Mouse (Mus musculus) liver, embryonic 11.5 days (tissue): Measurements from ENCODE around the gene Mymx. TPM values are rescaled to one million over a fixed set of nuclear protein-coding genes. Genes with fewer than 3 reads are reported as not detected.
A peak's percentile ranks its signal among the peaks of the same experiment; 100 is the strongest.

ENCODE experiments used
- ATAC-seq: fragments of 200-750 bp; cut with Nextera tagmentation; replicated peaks from 2 replicates; pipeline ENCODE4 v1.8.0; 2017; ENCODE audit warnings: moderate number of reproducible peaks, mild to moderate bottlenecking, moderate TSS enrichment, moderate library complexity; ENCODE audit not compliant: low FRiP score
- DNase-seq: peaks from one replicate; pipeline ENCODE4 v3.0.0-alpha.2; 2017; ENCODE audit warnings: low spot score
- H3K27ac ChIP-seq: fragments of 300-500 bp; sonication (generic); 2 replicates; pipeline ENCODE4 v1.5.1; 2014; ENCODE audit warnings: mild to moderate bottlenecking, low read depth, low read length, control low read depth
- H3K27me3 ChIP-seq: fragments of 300-500 bp; sonication (generic); replicated peaks from 2 replicates; pipeline ENCODE4 v1.6.1; 2014; ENCODE audit warnings: low read length, mixed read lengths; ENCODE audit not compliant: control insufficient read depth, insufficient read depth
- H3K36me3 ChIP-seq: fragments of 300-500 bp; sonication (generic); 2 replicates; pipeline ENCODE4 v1.6.1; 2014; ENCODE audit warnings: mild to moderate bottlenecking, low read length, moderate library complexity, mixed read lengths; ENCODE audit not compliant: control insufficient read depth, insufficient read depth
- H3K4me1 ChIP-seq: fragments of 300-500 bp; sonication (generic); replicated peaks from 2 replicates; pipeline ENCODE4 v1.6.1; 2014; ENCODE audit warnings: low read length, mixed read lengths; ENCODE audit not compliant: control insufficient read depth, insufficient read depth
- H3K4me2 ChIP-seq: fragments of 300-500 bp; sonication (generic); 2 replicates; pipeline ENCODE4 v1.6.1; 2014; ENCODE audit warnings: mild to moderate bottlenecking, control low read depth, moderate library complexity
- H3K4me3 ChIP-seq: fragments of 300-500 bp; sonication (generic); 2 replicates; pipeline ENCODE4 v1.5.1; 2014; ENCODE audit warnings: low read depth, low read length, control low read depth
- H3K9ac ChIP-seq: fragments of 300-500 bp; sonication (generic); 2 replicates; pipeline ENCODE4 v1.6.1; 2014; ENCODE audit warnings: low read depth, low read length, control low read depth
- H3K9me3 ChIP-seq: fragments of 300-500 bp; sonication (generic); 2 replicates; pipeline ENCODE4 v1.6.1; 2016; ENCODE audit warnings: low read length, inconsistent platforms, mixed read lengths; ENCODE audit not compliant: control insufficient read depth
- WGBS: fragments of 180-500 bp; shearing (Covaris S2); extraction: QIAGEN DNeasy Blood & Tissue Kit; methylation state at CpG from one replicate; pipeline ENCODE4 v1.1.7; 2014; 5-methylcytosine and 5-hydroxymethylcytosine counted together
- polyA plus RNA-seq: library from polyadenylated mRNA; unstranded; fragments of >200 nt; fragmentation: Nextera tagmentation; extraction: Ambion mirVana; gene quantifications from 2 replicates; pipeline ENCODE4 v1.2.1, GENCODE M21; 2014

Gene Mymx
- polyA plus RNA-seq, 1 experiment from 2014 or later = 1.0 TPM

DNA sequence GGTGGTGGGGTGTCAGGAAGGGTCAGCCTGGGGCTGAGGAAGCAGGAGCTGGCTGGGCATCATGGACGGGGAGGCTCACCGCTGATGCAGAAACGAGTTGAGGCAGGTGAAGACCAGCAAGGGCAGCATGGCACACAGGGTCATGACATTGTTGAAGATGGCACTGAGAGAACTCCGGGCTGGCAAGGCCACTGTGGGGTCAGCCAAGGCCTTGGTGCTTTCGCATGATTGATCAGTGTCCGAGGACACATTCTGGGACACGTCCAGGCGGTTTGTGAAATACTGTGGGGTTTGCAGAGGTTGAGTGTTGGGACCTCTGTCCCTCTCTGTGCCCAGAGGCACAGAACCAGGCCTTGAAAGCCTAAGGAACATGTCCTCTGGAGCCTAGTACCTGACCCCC, 12.1 kb downstream of the Mymx start:
- Histone ChIP-seq H3K27me3 (no peaks in the 10 kb centered on the region; the same call in 1 of the 2 replicates), H3K4me2 (no peak overlapping the region), H3K9ac (no peak overlapping the region), H3K36me3 (peaks cover 42% of the 10 kb centered on the region), H3K27ac (no peak overlapping the region), H3K4me3 (no peak overlapping the region; the same call in 1 of the 2 replicates), H3K9me3 (no peaks in the 10 kb centered on the region), H3K4me1 (peaks cover 40% of the 10 kb centered on the region)
- no peak for DNase-seq
- ATAC-seq = no peak
- WGBS = 91% methylated on average over 8 of the region's 8 CpGs

DNA sequence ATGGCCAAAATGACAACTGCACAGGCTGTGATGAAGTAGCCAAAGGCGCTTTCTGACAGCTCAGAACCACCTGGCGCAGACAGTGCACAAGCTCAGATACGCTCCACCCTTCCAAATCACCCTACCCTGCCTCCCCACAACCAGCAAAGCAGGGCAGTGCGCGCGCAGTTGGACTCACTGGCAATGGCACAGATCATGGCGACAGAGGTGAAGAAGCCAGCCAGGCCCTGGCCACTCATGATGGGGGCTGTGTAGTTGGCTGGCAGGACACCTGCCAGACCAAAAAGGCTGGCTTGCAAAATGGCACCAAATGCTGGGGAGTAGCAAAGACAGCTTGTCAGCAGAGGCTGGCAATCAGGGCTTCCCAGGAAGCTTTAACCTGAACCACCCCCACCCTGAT, 12.7 kb downstream of the Mymx start:
- peaks cover 42% of the 10 kb centered on the region for H3K36me3 ChIP-seq
- no peak overlapping the region for H3K9ac ChIP-seq
- DNase-seq = no peak
- peaks cover 46% of the 10 kb centered on the region for H3K4me1 ChIP-seq
- H3K4me3 ChIP-seq = no peak overlapping the region
- no peak overlapping the region for H3K27ac ChIP-seq
- ATAC-seq = no peak
- 98% methylated on average over 7 of the region's 7 CpGs for WGBS
- H3K4me2 ChIP-seq = no peak overlapping the region
- H3K9me3 ChIP-seq = no peaks in the 10 kb centered on the region
- H3K27me3 ChIP-seq = no peaks in the 10 kb centered on the region; the same call in 1 of the 2 replicates

DNA sequence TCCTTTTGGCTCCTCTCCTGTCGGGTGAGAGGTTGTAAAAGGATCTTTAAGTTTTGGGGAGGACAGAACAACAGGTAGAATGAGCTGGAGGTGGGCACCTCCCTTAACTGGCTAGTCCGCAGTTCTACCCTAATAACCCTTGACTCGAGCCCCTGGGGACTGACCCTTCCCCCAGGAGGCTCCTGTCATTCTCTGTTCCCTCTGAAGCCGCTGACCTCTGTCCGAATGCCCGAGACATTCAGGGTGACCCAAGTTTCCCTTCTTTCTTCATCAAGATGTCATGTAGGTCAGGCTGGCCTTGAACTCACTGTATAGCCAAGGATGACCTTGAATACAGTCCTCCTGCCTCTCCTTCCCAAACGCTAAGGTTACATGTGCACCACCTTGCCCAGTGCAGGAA, 13.5 kb downstream of the Mymx start:
- no peak for ATAC-seq
- Histone ChIP-seq H3K4me3 (no peak overlapping the region), H3K27me3 (no peaks in the 10 kb centered on the region; the same call in 1 of the 2 replicates), H3K4me1 (peaks cover 43% of the 10 kb centered on the region), H3K4me2 (no peak overlapping the region), H3K27ac (no peak overlapping the region), H3K9ac (no peak overlapping the region), H3K9me3 (no peaks in the 10 kb centered on the region), H3K36me3 (peaks cover 42% of the 10 kb centered on the region)
- DNase-seq = no peak
- WGBS = 91% methylated on average over 7 of the region's 7 CpGs

DNA sequence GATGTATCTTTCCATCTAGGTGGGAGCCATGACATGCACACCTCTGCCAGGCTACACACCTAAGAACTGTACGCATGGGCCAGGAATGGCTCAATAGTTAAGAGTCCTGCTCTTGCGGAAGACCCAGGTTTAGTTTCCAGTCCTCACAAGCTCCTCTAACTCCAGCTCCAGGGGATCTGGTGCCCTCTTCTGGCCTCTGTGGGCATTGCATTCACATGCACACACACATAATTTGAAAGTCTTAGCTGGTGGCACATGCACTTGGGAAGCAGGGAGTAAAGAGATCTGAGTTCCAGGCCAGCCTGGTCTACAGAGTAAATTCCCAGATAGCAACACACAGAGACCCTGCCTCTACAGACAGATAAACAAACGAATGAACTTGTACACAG, 15.5 kb downstream of the Mymx start:
- H3K4me2 ChIP-seq = no peak overlapping the region
- no peak overlapping the region for H3K9ac ChIP-seq
- H3K36me3 ChIP-seq = peaks cover 42% of the 10 kb centered on the region
- no peaks in the 10 kb centered on the region for H3K27me3 ChIP-seq
- DNase-seq = no peak
- H3K4me1 ChIP-seq = peaks cover 38% of the 10 kb centered on the region
- 90% methylated on average over 3 of the region's 3 CpGs for WGBS
- H3K27ac ChIP-seq = no peak overlapping the region
- H3K9me3 ChIP-seq = no peaks in the 10 kb centered on the region
- no peak overlapping the region for H3K4me3 ChIP-seq
- ATAC-seq = no peak

DNA sequence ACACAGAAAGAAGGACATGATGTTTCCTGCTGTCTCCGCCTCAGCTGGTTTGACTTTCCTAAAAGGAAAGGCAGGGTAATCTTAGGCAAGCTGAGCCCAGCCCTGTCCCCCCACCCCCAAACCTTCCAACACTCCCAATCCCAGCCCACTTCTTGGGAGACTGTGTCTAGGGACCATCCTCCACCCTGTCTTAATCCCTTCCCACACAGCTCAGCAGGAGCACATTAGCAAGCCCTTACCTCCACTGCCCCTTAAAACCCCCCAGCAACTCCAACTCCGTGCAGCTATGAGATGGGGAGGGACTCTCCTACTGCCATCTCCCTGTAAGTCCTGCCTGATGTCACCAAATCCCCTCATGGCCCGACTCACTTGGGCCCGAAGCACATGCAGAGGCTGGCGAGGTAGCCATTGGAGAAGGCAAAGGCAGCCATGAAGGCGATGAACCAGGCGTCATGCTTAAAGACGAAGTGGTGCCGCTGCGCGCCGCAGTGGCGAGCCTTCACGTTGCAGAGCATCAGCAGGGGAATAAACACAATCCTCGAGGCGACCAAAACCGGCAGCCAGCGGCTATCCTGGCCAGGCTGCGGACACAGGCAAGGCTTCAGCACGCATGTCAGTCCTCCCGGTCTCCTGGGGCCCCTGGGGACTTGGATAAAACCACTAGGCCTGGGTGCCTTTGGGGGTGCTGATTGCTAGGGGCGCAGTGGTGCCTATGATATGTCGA, 16.0 kb downstream of the Mymx start:
- ATAC-seq (no peak), DNase-seq (no peak)
- Histone ChIP-seq H3K27me3 (no peaks in the 10 kb centered on the region), H3K4me3 (no peak overlapping the region), H3K4me1 (peaks cover 41% of the 10 kb centered on the region), H3K9me3 (no peaks in the 10 kb centered on the region), H3K4me2 (0 out of 2 replicates have a peak overlapping the region, but pooled peaks have one; percentile 16), H3K36me3 (peaks cover 42% of the 10 kb centered on the region), H3K27ac (peak overlapping the region; percentile 60), H3K9ac (peak overlapping the region; percentile 17; the same call in 1 of the 2 replicates)
- WGBS = 72% methylated on average over 23 of the region's 23 CpGs

DNA sequence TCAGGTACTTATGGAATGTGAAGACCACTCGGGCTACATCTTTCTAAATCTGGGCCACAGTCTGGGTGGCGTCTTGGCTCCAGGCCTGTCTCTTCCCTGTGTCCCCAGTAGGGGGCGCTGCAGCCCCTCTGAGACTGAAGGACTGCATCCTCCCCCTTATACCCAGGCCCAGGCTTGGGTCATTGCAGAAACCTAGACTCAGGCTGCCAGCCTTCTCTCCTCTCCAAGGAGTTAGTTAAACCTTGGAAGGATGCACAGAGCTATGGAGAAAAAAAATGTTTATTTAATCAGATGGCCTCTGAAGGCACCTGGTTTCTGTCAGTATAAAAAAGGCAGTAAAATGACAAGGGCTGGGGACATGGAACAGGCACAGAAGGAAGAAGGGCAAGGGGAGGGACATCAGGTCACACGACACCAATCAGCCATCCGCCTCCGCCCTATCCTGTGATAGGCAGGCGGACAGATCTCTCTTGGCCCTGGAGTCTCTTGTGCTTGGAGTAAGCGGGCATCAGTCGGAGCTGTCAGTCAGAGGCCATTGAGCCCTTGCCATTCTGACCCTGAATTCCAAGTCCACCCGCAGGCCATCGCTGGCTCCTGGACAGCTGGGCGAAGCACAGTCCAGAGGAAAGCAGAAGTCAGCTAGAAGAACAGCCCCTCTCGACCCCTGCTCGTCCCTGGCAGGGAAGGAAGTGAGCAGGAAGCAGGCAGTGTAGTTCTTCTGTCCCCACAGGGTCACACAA, 16.8 kb downstream of the Mymx start:
- WGBS = 31% methylated on average over 14 of the region's 14 CpGs
- peak overlapping the region; percentile 42; the same call in 1 of the 2 replicates for H3K9ac ChIP-seq
- DNase-seq (peak; percentile 79), ATAC-seq (peak; percentile 52)
- no peak overlapping the region for H3K4me3 ChIP-seq
- H3K27ac ChIP-seq = peak overlapping the region; percentile 71
- H3K27me3 ChIP-seq = no peaks in the 10 kb centered on the region
- H3K4me2 ChIP-seq = peak overlapping the region; percentile 16; the same call in 1 of the 2 replicates
- H3K9me3 ChIP-seq = no peaks in the 10 kb centered on the region
- H3K36me3 ChIP-seq = peaks cover 40% of the 10 kb centered on the region
- peaks cover 41% of the 10 kb centered on the region for H3K4me1 ChIP-seq

GRCm38 (mm10) chr17:45584096-45584896, 17.6 kb downstream of the Mymx start:
- no peaks in the 10 kb centered on the region for H3K9me3 ChIP-seq
- WGBS = 54% methylated on average over 12 of the region's 12 CpGs
- peak overlapping the region; percentile 42; the same call in 1 of the 2 replicates for H3K9ac ChIP-seq
- H3K4me3 ChIP-seq = no peak overlapping the region
- DNase-seq (no peak), ATAC-seq (no peak)
- peaks cover 44% of the 10 kb centered on the region for H3K4me1 ChIP-seq
- peak overlapping the region; percentile 1; the same call in 1 of the 2 replicates for H3K4me2 ChIP-seq
- peaks cover 32% of the 10 kb centered on the region for H3K36me3 ChIP-seq
- H3K27me3 ChIP-seq = no peaks in the 10 kb centered on the region
- H3K27ac ChIP-seq = peak overlapping the region; percentile 71

GRCm38 (mm10) chr17:45582715-45583355, 19.1 kb downstream of the Mymx start:
- no peak for DNase-seq
- H3K36me3 ChIP-seq = peaks cover 17% of the 10 kb centered on the region
- ATAC-seq = no peak
- no peak overlapping the region for H3K9ac ChIP-seq
- peak overlapping the region; percentile 11 for H3K4me2 ChIP-seq
- H3K27ac ChIP-seq = peak overlapping the region; percentile 69
- 51% methylated on average over 6 of the region's 6 CpGs for WGBS
- peaks cover 48% of the 10 kb centered on the region for H3K4me1 ChIP-seq
- no peaks in the 10 kb centered on the region for H3K27me3 ChIP-seq
- no peaks in the 10 kb centered on the region for H3K9me3 ChIP-seq
- H3K4me3 ChIP-seq = no peak overlapping the region
